Mouse (Mus musculus) small intestine, adult 2 months (tissue): Measurements from ENCODE around the gene Barhl1.

Experiments
- CTCF ChIP-seq: fragments of 200-500 bp; IDR thresholded peaks from 2 replicates; pipeline ENCODE4 v1.5.1; 2012; ENCODE audit warnings: low read depth, mild to moderate bottlenecking, control low read depth, inconsistent platforms, low read length, moderate library complexity, mixed read lengths; ENCODE audit not compliant: insufficient replicate concordance, insufficient read length; ENCODE audit errors: extremely low read depth
- POLR2A ChIP-seq: fragments of 200-500 bp; IDR thresholded peaks from 2 replicates; pipeline ENCODE4 v1.6.1; 2012; ENCODE audit warnings: low read depth, mild to moderate bottlenecking, control low read depth, inconsistent platforms, low read length, moderate library complexity

- TF ChIP-seq CTCF (no peak), POLR2A (no peak)
Observed at GRCm38 (mm10) chr2:28908389-28909153, 7.9 kb downstream of the Barhl1 start.
